Mouse (Mus musculus) 3134 (cell line): ENCODE measurements around the gene Tcte2.

Source experiments
- DNase-seq: peaks from one replicate; pipeline ENCODE4 v3.0.0-alpha.2; 2011; ENCODE audit warnings: low spot score; ENCODE audit not compliant: insufficient read length; ENCODE audit errors: extremely low read depth

Gene Tcte2

GRCm38 (mm10) chr17:13722434-13722833, 39.2 kb downstream of the Tcte2 start:
- no peak for DNase-seq

GRCm38 (mm10) chr17:13721372-13721771, 40.3 kb downstream of the Tcte2 start:
- no peak for DNase-seq

DNA sequence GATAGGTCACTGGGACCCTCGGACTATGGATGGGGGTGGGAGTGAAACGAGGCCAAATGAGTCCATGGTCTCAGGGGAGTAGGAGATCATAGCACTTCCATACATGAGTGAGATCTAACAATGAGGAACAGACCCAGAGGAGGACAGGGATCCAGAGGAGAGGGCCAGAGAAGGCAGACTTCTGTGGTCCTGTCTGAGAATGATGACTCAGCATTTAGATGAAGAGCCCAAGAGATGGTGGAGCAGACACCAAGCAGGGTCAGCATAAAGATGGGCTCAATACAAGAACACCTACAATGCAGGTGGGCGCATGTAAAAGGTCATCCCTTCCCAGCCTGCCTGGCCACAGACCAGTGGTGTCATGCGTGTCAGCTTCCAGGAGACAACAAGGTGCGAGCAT, 41.4 kb downstream of the Tcte2 start:
- DNase-seq = no peak

GRCm38 (mm10) chr17:13717428-13717827, 44.2 kb downstream of the Tcte2 start:
- DNase-seq = peak; percentile 67

GRCm38 (mm10) chr17:13716336-13716735, 45.3 kb downstream of the Tcte2 start:
- no peak for DNase-seq

GRCm38 (mm10) chr17:13715511-13715910, 46.1 kb downstream of the Tcte2 start:
- peak; percentile 80 for DNase-seq

- DNase-seq = no peak
Measured at GRCm38 (mm10) chr17:13714654-13715053, 47.0 kb downstream of the Tcte2 start.

GRCm38 (mm10) chr17:13714128-13714527, 47.5 kb downstream of the Tcte2 start:
- no peak for DNase-seq

- DNase-seq = no peak
Measured at GRCm38 (mm10) chr17:13712518-13712917, 49.1 kb downstream of the Tcte2 start.

- no peak for DNase-seq
Measured at GRCm38 (mm10) chr17:13712116-13712515, 49.5 kb downstream of the Tcte2 start.

DNA sequence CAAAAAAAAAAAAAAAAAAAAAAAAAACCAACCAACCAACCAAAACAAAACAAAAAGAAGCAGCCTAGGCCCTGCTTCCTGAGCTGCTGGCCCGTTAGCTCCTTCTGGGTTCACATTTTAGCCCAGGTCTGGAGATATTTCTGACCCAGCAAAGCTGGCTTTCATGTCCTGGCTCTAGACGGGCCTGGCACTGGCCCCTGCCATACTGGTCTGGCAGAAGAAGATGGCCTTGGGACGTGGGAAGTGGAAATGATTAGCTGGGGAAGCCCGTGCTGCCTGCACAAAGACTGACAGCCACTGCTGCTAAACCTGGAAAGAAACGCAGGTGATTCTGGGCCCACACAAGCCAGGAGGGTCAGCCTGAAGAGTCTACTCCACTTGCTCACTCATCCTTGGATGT, 50.5 kb downstream of the Tcte2 start:
- no peak for DNase-seq

- no peak for DNase-seq
Measured at GRCm38 (mm10) chr17:13705481-13705921, 56.1 kb downstream of the Tcte2 start.

DNA sequence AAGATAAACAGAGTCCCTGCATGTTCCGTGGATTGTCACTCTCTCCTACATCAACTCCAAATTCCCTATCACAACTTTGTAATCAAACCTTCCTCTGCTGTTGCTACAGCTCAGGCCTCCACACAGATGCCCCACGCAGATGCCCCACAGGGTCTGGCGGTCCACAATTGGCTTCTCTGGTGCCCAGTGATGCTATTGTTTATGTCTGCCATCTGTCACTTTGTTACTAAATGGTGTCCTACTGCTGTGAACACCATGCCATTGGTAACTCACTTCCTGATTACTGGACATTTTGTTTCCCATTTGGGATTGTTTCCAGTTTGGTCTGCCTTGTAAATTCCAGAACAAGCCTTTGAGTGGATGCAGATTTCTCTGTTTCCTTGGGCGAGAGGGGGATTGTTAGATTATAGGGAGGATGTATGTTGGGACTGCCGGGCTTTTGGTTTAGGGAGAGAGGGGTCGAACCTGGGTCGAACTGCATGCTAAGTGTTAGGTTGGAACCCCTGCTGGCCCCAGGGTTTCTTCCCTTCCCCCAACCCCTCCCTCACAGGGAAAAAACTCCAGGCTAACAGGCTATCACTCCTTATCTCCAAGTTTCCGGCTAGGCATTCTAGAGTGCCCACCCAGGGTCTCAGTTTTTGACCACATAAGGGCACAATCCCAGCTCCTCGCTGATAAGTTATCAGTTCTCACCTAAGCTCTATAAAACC, 57.9 kb downstream of the Tcte2 start:
- DNase-seq = no peak

DNA sequence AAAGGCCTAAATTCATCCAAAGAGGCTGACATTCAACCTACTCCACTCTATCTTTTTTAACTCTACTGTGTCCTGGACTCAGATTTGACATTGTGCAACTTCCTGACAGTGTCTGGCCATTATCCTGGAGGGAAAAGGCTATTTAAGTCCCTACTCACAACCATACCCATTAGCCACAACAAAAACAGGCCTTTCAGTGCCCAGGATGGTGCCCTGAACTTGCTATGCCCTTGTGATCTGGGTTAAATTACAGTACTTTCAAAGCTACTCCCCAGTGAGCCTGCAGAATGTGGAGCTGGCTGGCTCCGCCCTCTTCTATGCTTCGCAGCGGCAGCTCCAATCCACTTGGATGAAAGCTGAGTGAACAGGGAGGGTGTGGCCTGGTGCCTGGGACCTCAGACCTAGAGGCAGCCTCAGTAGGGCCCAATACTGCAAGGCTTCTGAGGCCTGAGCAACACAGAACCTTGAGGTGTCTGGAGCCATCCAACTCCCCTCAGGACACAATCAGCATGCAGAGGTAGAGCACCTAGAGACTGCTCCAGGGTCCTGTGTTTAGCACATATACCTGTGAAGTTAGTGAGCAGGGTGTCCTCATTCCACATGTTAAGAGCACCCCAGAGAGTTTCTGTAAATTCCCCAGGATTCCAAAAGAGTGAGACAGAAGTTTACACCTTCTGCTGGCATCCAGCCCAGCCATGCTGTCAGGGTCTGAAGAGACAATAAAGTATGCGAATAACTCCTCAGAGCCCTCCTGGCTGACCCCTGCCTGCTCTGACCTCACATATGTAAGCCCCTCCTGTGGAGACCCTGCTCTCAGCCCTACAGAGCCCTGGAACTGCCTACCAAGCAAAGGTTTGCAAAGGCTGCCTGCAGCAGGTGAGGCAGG, 61.3 kb downstream of the Tcte2 start:
- DNase-seq = peak; percentile 75

DNA sequence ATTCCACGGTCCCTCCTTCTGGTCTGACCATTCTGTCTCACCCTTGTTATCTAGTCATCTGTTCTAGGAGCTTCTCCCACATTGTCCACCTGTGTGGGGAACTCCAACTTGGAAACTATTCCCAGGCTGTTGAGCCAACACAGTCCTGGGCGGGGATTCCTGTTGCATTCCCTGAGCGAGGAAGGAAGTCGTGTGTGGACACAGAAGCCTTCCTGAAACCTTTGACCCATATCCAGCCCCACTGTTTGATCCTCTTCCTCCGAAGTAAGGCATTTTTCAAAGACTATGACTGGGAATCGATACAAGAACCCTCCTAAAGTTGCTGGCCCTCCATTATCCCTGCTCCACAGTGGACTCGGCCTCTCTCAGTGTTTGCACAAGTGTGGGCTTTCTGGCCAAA, 61.9 kb downstream of the Tcte2 start:
- peak; percentile 46 for DNase-seq

DNA sequence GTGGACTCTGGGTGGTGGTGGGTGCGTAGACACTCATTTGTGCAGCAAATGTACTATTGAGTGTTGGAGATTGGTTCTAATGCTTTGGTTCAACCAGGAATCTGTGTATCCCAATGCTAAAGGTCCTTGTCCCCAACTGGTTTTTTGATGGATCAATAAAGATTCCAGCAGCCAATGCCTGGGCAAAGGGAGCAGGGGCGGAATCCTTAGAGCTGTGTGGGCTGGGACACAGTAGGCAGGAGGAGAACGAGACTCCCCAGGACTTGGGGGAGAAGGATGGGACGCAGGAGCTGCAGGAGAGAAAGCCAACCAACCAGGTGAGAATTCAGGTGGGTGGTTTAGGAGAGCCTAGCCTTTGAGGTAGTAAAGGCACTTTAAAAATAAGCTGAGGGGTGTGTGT, 63.4 kb downstream of the Tcte2 start:
- DNase-seq = no peak

GRCm38 (mm10) chr17:13697646-13698045, 64.0 kb downstream of the Tcte2 start:
- no peak for DNase-seq

- DNase-seq = no peak
Measured at GRCm38 (mm10) chr17:13695881-13696280, 65.7 kb downstream of the Tcte2 start.

DNA sequence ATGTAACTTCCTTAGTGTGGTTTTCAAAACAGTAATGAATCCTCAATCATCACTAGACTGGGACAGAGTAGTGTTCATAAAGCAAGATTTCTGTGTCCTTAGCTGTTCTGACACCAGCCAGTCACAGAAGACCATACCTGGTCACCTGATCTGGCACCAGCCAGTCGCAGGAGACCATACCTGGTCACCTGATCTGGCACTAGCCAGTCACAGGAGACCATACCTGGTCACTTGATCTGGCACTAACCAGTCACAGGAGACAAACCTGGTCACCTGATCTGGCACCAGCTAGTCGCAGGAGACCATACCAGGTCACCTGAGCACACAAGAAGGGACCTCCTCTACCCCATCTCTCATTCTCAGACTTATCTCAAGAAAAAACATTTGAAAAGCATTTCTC, 66.4 kb downstream of the Tcte2 start:
- no peak for DNase-seq

- no peak for DNase-seq
Measured at GRCm38 (mm10) chr17:13694181-13694580, 67.4 kb downstream of the Tcte2 start.

- no peak for DNase-seq
Measured at GRCm38 (mm10) chr17:13687656-13688055, 74.0 kb downstream of the Tcte2 start.

GRCm38 (mm10) chr17:13687086-13687485, 74.5 kb downstream of the Tcte2 start:
- no peak for DNase-seq
